Mouse (Mus musculus): ENCODE results near the gene Mink1.

DNA sequence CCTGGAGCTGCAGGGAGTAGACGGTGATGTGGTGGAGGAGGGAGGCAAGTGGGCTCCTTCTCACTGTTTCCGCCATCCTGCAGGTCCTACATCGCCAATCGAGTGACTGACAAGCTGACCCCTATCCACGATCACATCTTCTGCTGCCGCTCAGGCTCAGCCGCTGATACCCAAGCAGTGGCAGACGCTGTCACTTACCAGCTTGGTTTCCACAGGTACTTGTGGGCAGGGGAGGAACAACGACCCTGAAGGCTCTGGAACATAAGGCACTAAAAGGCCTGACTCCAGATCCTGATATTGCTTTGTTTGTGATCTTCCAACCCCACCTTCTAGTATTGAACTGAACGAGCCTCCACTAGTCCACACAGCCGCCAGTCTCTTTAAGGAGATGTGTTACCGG lies 36.5 kb upstream of the Mink1 start:
- TF ChIP-seq POLR2A (IDR thresholded peaks at IDR 0.05; ENCODE audit: borderline replicate concordance, control insufficient read depth, low read depth, low read length) (no peak), CTCF (IDR thresholded peaks at IDR 0.05; ENCODE audit: control insufficient read depth, insufficient read depth, low read length) (no peak)

Data from bone marrow, adult 2 months (tissue).